Mouse (Mus musculus) intestine, embryonic 15.5 days (tissue): Measurements from ENCODE around the gene Tor2a. TPM values are rescaled to one million over a fixed set of nuclear protein-coding genes. Genes with fewer than 3 reads are reported as not detected.

ENCODE experiments used
- ATAC-seq: fragments of 200-750 bp; cut with Nextera tagmentation; 2 replicates; pipeline ENCODE4 v1.8.0; 2017; ENCODE audit warnings: moderate TSS enrichment, moderate library complexity
- H3K27ac ChIP-seq: fragments of 300-500 bp; sonication (generic); 2 replicates; pipeline ENCODE4 v1.5.1; 2015; ENCODE audit warnings: mild to moderate bottlenecking, inconsistent platforms
- H3K27me3 ChIP-seq: fragments of 300-500 bp; sonication (generic); replicated peaks from 2 replicates; pipeline ENCODE4 v1.6.1; 2015; ENCODE audit warnings: inconsistent platforms
- H3K36me3 ChIP-seq: fragments of 300-500 bp; sonication (generic); 2 replicates; pipeline ENCODE4 v1.6.1; 2015; ENCODE audit warnings: inconsistent platforms
- H3K4me1 ChIP-seq: fragments of 300-500 bp; sonication (generic); replicated peaks from 2 replicates; pipeline ENCODE4 v1.6.1; 2015; ENCODE audit warnings: inconsistent platforms
- H3K4me2 ChIP-seq: fragments of 300-500 bp; sonication (generic); replicated peaks from 2 replicates; pipeline ENCODE4 v1.6.1; 2015; ENCODE audit warnings: mild to moderate bottlenecking, inconsistent platforms
- H3K4me3 ChIP-seq: fragments of 300-500 bp; sonication (generic); replicated peaks from 2 replicates; pipeline ENCODE4 v1.5.1; 2015; ENCODE audit warnings: inconsistent platforms
- H3K9ac ChIP-seq: fragments of 300-500 bp; sonication (generic); 2 replicates; pipeline ENCODE4 v1.6.1; 2015; ENCODE audit warnings: inconsistent platforms
- H3K9me3 ChIP-seq: fragments of 300-500 bp; sonication (generic); 2 replicates; pipeline ENCODE4 v1.6.1; 2016; ENCODE audit warnings: inconsistent platforms
- WGBS: fragments of 180-500 bp; shearing (Covaris S2); methylation state at CpG from one replicate; pipeline ENCODE4 v1.1.7; 2015; 5-methylcytosine and 5-hydroxymethylcytosine counted together
- polyA plus RNA-seq: library from polyadenylated mRNA; unstranded; fragments of >200 nt; fragmentation: Nextera tagmentation; extraction: Ambion mirVana; gene quantifications from 2 replicates; pipeline ENCODE4 v1.2.1, GENCODE M21; 2015

Tor2a gene
- 61.4 and 64.2 TPM in 2 replicates for polyA plus RNA-seq

DNA sequence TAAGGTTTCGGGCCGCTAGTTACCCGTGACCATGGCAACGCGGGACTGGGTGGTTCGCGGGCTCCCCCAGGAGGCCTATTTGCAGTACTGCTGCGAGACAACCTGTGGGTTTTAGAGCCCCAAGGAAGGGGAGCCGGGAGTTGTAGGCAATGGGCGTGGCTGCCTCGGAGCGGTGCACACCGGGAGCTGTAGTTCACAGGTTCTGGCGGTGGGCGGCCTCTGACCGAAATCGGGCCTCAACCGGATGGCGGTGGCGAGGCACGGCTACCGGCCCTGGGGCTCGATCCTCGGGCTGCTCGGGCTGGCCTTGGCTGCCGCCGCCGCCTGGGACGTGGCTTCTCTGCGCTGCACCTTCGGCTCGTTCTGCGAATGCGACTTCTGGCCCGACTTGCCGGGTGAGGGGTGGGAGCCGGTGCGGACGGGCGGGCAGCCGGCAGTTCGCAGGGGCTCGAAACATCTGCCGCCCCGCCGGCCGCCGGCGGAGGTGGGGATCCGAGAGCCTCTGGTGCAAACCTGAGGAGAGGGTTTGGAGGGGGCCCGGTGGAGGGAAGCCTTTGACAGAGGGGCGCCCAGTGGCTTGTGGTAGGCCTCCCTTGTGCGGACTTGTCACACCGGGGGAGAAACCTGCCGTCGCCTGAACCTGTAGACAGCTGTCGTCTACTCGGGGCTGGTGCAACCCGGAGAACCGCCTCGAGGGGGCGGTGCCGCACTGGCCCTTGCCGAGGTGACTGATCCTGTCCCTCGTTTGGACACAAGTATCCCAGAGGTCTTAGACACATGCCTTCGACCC lies at the start of gene Tor2a:
Gene Tor2a (plus strand): TSS at position 179 of the 790 bp plus-strand sequence.
- H3K27ac ChIP-seq = peak within 1 kb of the TSS; percentile 85
- H3K9me3 ChIP-seq = no peaks in the 10 kb centered on the region
- H3K4me3 ChIP-seq = peak within 1 kb of the TSS; percentile 72
- H3K4me1 ChIP-seq = peaks cover 9% of the 10 kb centered on the region; the same call in 1 of the 2 replicates
- WGBS = under 1% methylated on average over 66 of the region's 66 CpGs
- no peaks in the 10 kb centered on the region for H3K27me3 ChIP-seq
- peak within 1 kb of the TSS; percentile 76 for H3K9ac ChIP-seq
- peaks cover 21% of the 10 kb centered on the region for H3K36me3 ChIP-seq
- peak within 1 kb of the TSS; percentile 72 for H3K4me2 ChIP-seq
- ATAC-seq = peak; percentile 96

DNA sequence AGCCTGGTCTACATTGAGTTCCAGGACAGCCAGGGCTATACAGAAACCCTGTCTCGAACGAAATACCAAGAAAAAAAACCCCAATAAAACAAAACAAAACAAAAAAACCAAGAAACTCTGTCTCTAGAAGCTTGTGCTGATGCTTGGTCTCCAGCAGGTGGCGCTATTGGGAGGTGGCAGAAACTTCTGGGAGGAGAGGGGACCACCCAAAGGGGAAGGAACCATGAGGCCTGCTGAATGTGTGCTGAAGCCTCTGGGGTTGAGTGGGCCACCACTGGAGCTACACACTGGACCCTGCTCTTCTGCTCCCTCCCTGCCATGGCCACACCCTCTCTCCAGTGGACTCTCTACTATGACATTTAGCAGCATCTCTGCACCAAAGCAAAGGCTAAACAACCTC lies 48.4 kb upstream of the Tor2a start:
- 42% methylated on average over 3 of the region's 3 CpGs for WGBS
- peaks cover 18% of the 10 kb centered on the region for H3K4me1 ChIP-seq
- no peak overlapping the region for H3K4me2 ChIP-seq
- peaks cover 42% of the 10 kb centered on the region for H3K36me3 ChIP-seq
- ATAC-seq = no peak
- H3K27ac ChIP-seq = no peak overlapping the region
- no peak overlapping the region for H3K4me3 ChIP-seq
- no peaks in the 10 kb centered on the region for H3K9me3 ChIP-seq
- no peaks in the 10 kb centered on the region for H3K27me3 ChIP-seq
- H3K9ac ChIP-seq = no peak overlapping the region

DNA sequence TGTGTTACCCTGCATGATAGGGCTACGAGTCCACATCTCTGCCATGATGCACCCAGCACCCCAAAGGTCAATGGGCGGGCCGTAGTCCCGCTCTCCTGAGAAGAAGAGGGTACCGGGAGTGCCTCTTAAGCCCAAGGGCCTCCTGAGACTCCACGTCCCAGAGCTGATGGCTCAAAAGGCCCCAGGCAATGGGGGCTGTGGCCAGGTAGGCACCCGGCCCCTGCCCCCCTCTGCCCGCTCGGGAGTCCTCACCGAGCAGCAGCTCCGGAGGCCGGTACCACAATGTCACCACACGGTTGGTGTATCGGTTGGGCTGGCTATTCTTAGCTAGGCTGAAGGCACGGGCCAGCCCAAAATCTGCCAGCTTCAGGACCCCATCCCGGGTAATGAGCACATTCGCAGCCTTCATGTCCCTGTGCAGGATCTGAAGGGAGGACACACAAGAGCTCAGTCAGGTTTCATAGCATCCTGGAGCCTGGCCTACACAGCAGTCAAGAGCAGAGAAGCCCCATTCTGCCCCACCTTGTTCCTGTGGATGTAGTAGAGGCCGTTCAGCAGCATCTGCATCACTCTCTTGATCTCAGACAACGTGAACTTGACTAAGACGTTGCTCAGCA lies 47.4 kb upstream of the Tor2a start:
- Histone ChIP-seq H3K4me1 (peaks cover 23% of the 10 kb centered on the region), H3K9me3 (no peaks in the 10 kb centered on the region), H3K36me3 (peaks cover 36% of the 10 kb centered on the region), H3K4me3 (no peak overlapping the region), H3K9ac (no peak overlapping the region), H3K27me3 (no peaks in the 10 kb centered on the region), H3K4me2 (no peak overlapping the region), H3K27ac (no peak overlapping the region)
- ATAC-seq = no peak
- WGBS = 92% methylated on average over 20 of the region's 20 CpGs

DNA sequence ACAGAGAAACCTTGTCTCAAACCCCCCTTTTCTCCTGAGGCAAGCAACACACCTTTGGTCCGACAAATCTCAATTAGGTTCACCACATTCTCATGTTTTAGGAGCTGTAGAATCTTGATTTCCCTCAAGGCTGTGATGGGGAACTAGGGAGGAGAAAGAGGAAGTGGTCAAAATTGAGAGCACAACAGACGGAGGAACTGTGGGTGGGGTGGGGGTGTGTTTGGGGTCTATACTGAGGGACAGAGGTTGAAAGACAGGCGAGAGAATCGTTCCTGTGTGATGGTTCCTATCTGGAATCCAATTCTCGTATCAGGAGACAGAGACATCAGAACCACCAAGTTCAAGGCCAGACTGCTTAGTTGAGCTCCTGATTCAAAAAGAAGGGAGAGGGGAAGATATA lies 46.6 kb upstream of the Tor2a start:
- no peaks in the 10 kb centered on the region for H3K9me3 ChIP-seq
- H3K27me3 ChIP-seq = no peaks in the 10 kb centered on the region
- peaks cover 31% of the 10 kb centered on the region for H3K36me3 ChIP-seq
- no peak overlapping the region for H3K4me2 ChIP-seq
- peaks cover 29% of the 10 kb centered on the region for H3K4me1 ChIP-seq
- WGBS = 79% methylated on average over 5 of the region's 5 CpGs
- H3K9ac ChIP-seq = no peak overlapping the region
- H3K27ac ChIP-seq = no peak overlapping the region
- H3K4me3 ChIP-seq = no peak overlapping the region
- no peak for ATAC-seq

DNA sequence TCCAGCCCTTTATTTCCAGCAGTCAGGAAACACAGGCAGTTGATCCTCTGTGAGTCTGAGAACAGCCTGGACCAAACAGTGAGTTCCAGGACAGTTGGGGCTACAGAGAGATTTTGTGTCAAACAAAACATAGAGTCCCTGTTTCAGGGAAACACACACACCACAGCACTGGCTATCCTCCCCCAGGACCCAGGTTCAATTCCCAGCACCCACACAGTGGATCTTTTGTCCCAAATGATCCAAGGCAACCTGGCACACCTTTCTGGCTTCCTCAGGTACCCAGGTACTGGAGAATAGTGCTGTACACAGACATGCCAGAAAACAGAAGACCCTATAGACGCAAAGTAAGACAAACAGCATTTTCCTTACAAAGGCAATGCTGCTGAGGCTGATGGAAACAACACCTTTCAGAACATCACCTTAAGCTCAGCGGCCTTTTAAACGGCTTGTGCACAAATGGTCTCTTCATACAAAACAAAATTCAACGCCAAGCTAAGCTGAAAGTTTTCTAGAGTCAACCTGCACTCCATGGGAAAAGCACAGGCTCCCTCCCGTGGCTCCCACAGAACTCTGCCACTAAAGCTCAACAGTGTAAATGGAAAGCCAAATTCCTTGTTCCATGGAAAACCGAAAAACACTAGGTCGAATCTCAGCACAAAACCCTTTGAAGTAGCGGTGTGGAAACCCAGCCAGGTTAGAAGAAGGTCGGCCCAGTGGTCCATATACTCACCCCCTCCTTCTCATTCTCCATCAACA lies 45.6 kb upstream of the Tor2a start:
- Histone ChIP-seq H3K9me3 (no peaks in the 10 kb centered on the region), H3K4me1 (peaks cover 29% of the 10 kb centered on the region), H3K36me3 (peaks cover 30% of the 10 kb centered on the region), H3K27me3 (no peaks in the 10 kb centered on the region), H3K4me3 (peak overlapping the region; percentile 89), H3K4me2 (peak overlapping the region; percentile 79), H3K27ac (peak overlapping the region; percentile 98), H3K9ac (peak overlapping the region; percentile 75)
- no peak for ATAC-seq
- 23% methylated on average over 9 of the region's 9 CpGs for WGBS

DNA sequence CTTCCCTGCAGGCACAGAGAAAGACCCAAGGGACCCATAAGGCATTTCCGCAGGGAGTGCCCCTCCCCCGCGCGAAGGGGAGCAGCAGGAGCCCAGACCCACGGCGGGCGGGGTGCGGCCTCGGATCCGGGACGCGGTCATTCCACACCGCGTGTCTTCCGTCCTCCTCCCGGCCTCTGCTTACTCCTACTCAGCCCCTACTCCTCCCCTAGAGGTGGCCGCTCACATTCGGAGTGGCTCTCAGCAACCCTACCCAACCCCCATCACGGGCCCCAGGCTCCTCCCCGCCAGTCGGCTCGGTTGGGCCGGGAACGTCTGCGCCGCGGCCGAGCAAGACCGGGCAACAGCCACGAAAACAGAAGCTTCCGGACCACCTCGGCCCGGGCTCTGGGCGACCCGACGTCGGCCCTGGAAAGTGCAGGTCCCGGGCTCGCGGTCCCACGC lies 44.9 kb upstream of the Tor2a start:
- Histone ChIP-seq H3K4me3 (peak overlapping the region; percentile 89), H3K4me1 (peaks cover 26% of the 10 kb centered on the region), H3K9me3 (no peaks in the 10 kb centered on the region), H3K36me3 (peaks cover 25% of the 10 kb centered on the region), H3K27ac (peak overlapping the region; percentile 98), H3K4me2 (peak overlapping the region; percentile 79), H3K9ac (peak overlapping the region; percentile 75), H3K27me3 (no peaks in the 10 kb centered on the region)
- ATAC-seq = peak; percentile 62
- under 1% methylated on average over 41 of the region's 41 CpGs for WGBS

DNA sequence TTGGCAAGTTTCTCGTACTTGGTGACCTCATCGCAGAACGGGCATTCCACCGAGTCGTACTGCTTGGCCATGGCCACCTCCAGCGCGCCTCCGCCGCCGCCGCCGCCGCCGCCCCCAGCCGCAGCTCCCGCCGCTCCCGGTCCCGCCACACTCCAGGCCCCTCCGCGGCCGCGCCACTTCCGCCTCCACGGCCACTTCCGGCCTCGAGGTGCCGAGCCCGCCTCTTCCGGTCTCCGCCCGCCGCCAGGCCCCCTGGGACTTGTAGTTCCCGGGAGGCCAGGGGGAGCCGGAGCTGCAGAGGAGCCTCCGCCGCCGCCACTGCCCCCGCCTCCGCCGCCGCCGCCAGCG lies 44.5 kb upstream of the Tor2a start:
- Histone ChIP-seq H3K4me1 (peaks cover 26% of the 10 kb centered on the region), H3K4me3 (peak overlapping the region; percentile 89), H3K27ac (peak overlapping the region; percentile 98), H3K4me2 (peak overlapping the region; percentile 79), H3K27me3 (no peaks in the 10 kb centered on the region), H3K9me3 (no peaks in the 10 kb centered on the region), H3K36me3 (peaks cover 25% of the 10 kb centered on the region), H3K9ac (peak overlapping the region; percentile 75)
- under 1% methylated on average over 39 of the region's 44 CpGs for WGBS
- ATAC-seq = peak; percentile 92

DNA sequence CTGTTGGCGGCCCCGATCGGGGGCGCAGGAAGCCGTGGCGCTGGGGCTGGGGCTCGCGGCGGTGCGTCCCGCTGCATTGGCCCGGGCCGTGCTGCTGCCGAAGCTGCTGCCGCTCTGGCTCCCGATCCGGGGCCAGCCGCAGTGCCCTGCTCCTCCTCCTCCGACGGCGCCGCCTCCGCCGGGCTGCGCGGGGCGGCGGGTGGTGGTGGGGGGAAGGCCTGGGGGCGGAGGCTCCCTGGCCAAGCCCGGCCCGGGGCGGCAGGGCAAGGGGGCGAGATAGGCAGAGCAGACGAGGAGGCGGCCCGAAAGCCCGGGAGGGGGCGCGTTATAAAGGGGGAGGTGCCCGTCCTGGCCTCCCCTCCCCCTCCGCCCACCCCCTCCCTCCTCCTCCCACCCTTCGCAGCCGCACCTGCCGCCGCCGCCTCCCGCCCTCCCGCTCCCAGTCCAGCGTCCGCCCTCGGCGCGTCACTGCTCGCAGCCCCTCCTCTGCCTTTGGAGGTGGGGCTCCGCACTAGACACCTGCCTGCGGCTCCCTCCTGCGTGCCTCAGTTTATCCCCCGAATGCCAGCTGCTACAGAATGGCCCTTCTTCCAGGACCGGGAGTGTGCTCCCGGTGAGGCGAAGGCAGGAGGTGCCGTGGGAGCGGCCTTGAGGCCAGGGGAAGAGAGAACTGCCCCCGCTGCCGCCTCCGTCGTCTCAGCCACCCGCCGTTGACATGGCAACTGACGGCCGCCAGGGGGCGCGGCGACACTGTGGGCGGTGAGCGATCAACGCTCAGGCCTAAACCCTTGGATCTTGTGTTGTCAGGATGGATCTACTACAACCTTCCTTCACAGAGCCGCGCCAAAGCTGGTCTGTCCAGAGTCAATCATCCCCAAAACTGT lies 43.9 kb upstream of the Tor2a start, which contains the start of gene Cdk9:
Gene Cdk9 (minus strand): TSS at position 143 of the 884 bp plus-strand sequence.
- under 1% methylated on average over 49 of the region's 79 CpGs for whole genome bisulfite sequencing
- no peaks in the 10 kb centered on the region for H3K27me3 ChIP-seq
- peak within 1 kb of the TSS; percentile 98 for H3K27ac ChIP-seq
- H3K4me1 ChIP-seq = peaks cover 26% of the 10 kb centered on the region
- H3K4me3 ChIP-seq = peak within 1 kb of the TSS; percentile 89
- H3K9me3 ChIP-seq = no peaks in the 10 kb centered on the region
- H3K36me3 ChIP-seq = peaks cover 21% of the 10 kb centered on the region
- H3K9ac ChIP-seq = peak within 1 kb of the TSS; percentile 75
- H3K4me2 ChIP-seq = peak within 1 kb of the TSS; percentile 79
- peak; percentile 92 for ATAC-seq

GRCm38 (mm10) chr2:32714117-32714986 lies 42.7 kb upstream of the Tor2a start:
- 44% methylated on average over 11 of the region's 11 CpGs for WGBS
- H3K4me1 ChIP-seq = peaks cover 26% of the 10 kb centered on the region
- no peak overlapping the region for H3K9ac ChIP-seq
- ATAC-seq = no peak
- no peak overlapping the region for H3K4me3 ChIP-seq
- no peaks in the 10 kb centered on the region for H3K9me3 ChIP-seq
- H3K27me3 ChIP-seq = no peaks in the 10 kb centered on the region
- peaks cover 12% of the 10 kb centered on the region for H3K36me3 ChIP-seq
- H3K27ac ChIP-seq = peak overlapping the region; percentile 98
- no peak overlapping the region for H3K4me2 ChIP-seq

- Histone ChIP-seq H3K9ac (peak overlapping the region; percentile 17; the same call in 1 of the 2 replicates), H3K4me3 (no peak overlapping the region), H3K4me2 (no peak overlapping the region), H3K27ac (peak overlapping the region; percentile 69), H3K27me3 (no peaks in the 10 kb centered on the region), H3K4me1 (peaks cover 22% of the 10 kb centered on the region), H3K36me3 (peaks cover 7% of the 10 kb centered on the region), H3K9me3 (no peaks in the 10 kb centered on the region)
- ATAC-seq = no peak
- 47% methylated on average over 4 of the region's 4 CpGs for WGBS
Measured at GRCm38 (mm10) chr2:32714987-32715425, 42.0 kb upstream of the Tor2a start.

GRCm38 (mm10) chr2:32718761-32719160 lies 38.3 kb upstream of the Tor2a start:
- H3K4me2 ChIP-seq = no peak overlapping the region
- 59% methylated on average over 9 of the region's 9 CpGs for WGBS
- ATAC-seq = no peak

More at GRCm38 (mm10) chr2:32718761-32719160, 38.3 kb upstream of the Tor2a start:
- H3K4me1 ChIP-seq = peaks cover 37% of the 10 kb centered on the region
- H3K27me3 ChIP-seq = no peaks in the 10 kb centered on the region
- no peak overlapping the region for H3K9ac ChIP-seq
- H3K27ac ChIP-seq = no peak overlapping the region
- H3K4me3 ChIP-seq = no peak overlapping the region
- H3K9me3 ChIP-seq = no peaks in the 10 kb centered on the region
- no peaks in the 10 kb centered on the region for H3K36me3 ChIP-seq
